ENCODE assay signal across 27 mouse cellular contexts in genomic region chr4:118867566-118867965, GRCm38 (mm10). TPM values are rescaled to one million over a fixed set of nuclear protein-coding genes. Genes with fewer than 3 reads are reported as not detected.
DNase-seq lines count a peak whose midpoint lies in the region; ATAC-seq and TF ChIP-seq lines count a peak whose summit lies in the region.
"Had no signal": no experiment of that assay in that cellular context is flagged by ENCODE, and none has a peak within 500 bp of the region (broad histone marks: within the 10 kb centered on the region; RNA-seq: fewer than 3 reads in every experiment).

No protein-coding gene starts in this region.

- H3K4me3 ChIP-seq in heart, embryonic 11.5 days (ENCODE audit: low read depth, low read length) = no peak overlapping the region
- no peak overlapping the region for H3K4me3 ChIP-seq in midbrain, postnatal 0 days (ENCODE audit: low read depth, low read length)
- H3K4me3 ChIP-seq: forebrain, embryonic 12.5 days; hindbrain, embryonic 10.5 days; intestine, embryonic 15.5 days; liver, embryonic 12.5 days; midbrain, embryonic 10.5 days; neural tube, embryonic 13.5 days had no signal

- no peaks in the 10 kb centered on the region for H3K9me3 ChIP-seq in heart, embryonic 11.5 days (replicated peaks; ENCODE audit: control insufficient read depth, low read length)
- H3K9me3 ChIP-seq in midbrain, postnatal 0 days (ENCODE audit: low read length) = no peaks in the 10 kb centered on the region
- H3K9me3 ChIP-seq: forebrain, embryonic 12.5 days; hindbrain, embryonic 10.5 days; intestine, embryonic 15.5 days; liver, embryonic 12.5 days; midbrain, embryonic 10.5 days; neural tube, embryonic 13.5 days had no signal

- H3K4me2 ChIP-seq in heart, embryonic 11.5 days = no peak overlapping the region
- H3K4me2 ChIP-seq in midbrain, postnatal 0 days (ENCODE audit: low read depth, low read length, poor library complexity, severe bottlenecking) = no peak overlapping the region
- H3K4me2 ChIP-seq: forebrain, embryonic 12.5 days; intestine, embryonic 15.5 days; liver, embryonic 12.5 days; lung, embryonic 14.5 days; neural tube, embryonic 13.5 days had no signal

- no peak for ATAC-seq in heart, embryonic 11.5 days (replicated peaks; ENCODE audit: insufficient number of reproducible peaks, low FRiP score, low TSS enrichment)
- no peak for ATAC-seq in midbrain, postnatal 0 days (ENCODE audit: low FRiP score)
- ATAC-seq: intestine, embryonic 15.5 days; liver, embryonic 12.5 days had no signal

- intact Hi-C loops in heart, postnatal 36 days (cut with DNase I) = no loop called here

- DNase-seq in cerebellum, adult 9-10 months = peak; percentile 1
- DNase-seq in cerebellum, adult 11-12 months = no peak
- peak; percentile 25 for DNase-seq in heart, adult 8-10 months (ENCODE audit: low spot score)
- DNase-seq in cerebellum, postnatal 36 days = peak; percentile 20 to 23
- DNase-seq in heart, postnatal 36 days = peak; percentile 8 to 11
- no peak for DNase-seq in midbrain, postnatal 0 days (ENCODE audit: low spot score)
- DNase-seq in urinary bladder, postnatal 36 days (ENCODE audit: low spot score in 2 of 2) = no peak
- DNase-seq: adrenal gland, postnatal 25 days; embryo, embryonic 11 days; gastrocnemius, postnatal 36 days; layer of hippocampus, postnatal 36 days; lung, embryonic 14.5 days; lung, postnatal 4 days; right cerebral cortex, postnatal 4 days; thymus, postnatal 4 days had no signal

- no peak for TF ChIP-seq CTCF in midbrain, postnatal 0 days (IDR thresholded peaks at IDR 0.05)

- H3K9ac ChIP-seq in heart, embryonic 11.5 days (ENCODE audit: low read depth, low read length) = no peak overlapping the region
- H3K9ac ChIP-seq in midbrain, postnatal 0 days (replicated peaks; ENCODE audit: low read length, poor library complexity, severe bottlenecking) = no peak overlapping the region
- H3K9ac ChIP-seq: forebrain, embryonic 12.5 days; intestine, embryonic 15.5 days; liver, embryonic 12.5 days; lung, embryonic 14.5 days; neural tube, embryonic 13.5 days had no signal

- H3K27ac ChIP-seq in heart, embryonic 11.5 days (ENCODE audit: low read depth, low read length) = no peak overlapping the region
- H3K27ac ChIP-seq in midbrain, postnatal 0 days (ENCODE audit: low read depth, low read length) = no peak overlapping the region
- H3K27ac ChIP-seq: forebrain, embryonic 12.5 days; hindbrain, embryonic 10.5 days; intestine, embryonic 15.5 days; liver, embryonic 12.5 days; midbrain, embryonic 10.5 days; neural tube, embryonic 13.5 days had no signal

- no peaks in the 10 kb centered on the region for H3K27me3 ChIP-seq in heart, embryonic 11.5 days (ENCODE audit: control insufficient read depth, insufficient read depth, low read length)
- H3K27me3 ChIP-seq in midbrain, postnatal 0 days (ENCODE audit: insufficient read depth, low read length) = no peaks in the 10 kb centered on the region
- H3K27me3 ChIP-seq: forebrain, embryonic 12.5 days; intestine, embryonic 15.5 days; liver, embryonic 12.5 days; neural tube, embryonic 13.5 days had no signal

- H3K4me1 ChIP-seq in heart, embryonic 11.5 days (ENCODE audit: control insufficient read depth, insufficient read depth, low read length) = no peaks in the 10 kb centered on the region
- no peaks in the 10 kb centered on the region for H3K4me1 ChIP-seq in midbrain, postnatal 0 days (ENCODE audit: insufficient read depth, low read length)
- H3K4me1 ChIP-seq: forebrain, embryonic 12.5 days; intestine, embryonic 15.5 days; liver, embryonic 12.5 days; midbrain, embryonic 10.5 days; neural tube, embryonic 13.5 days had no signal

- no peaks in the 10 kb centered on the region for H3K36me3 ChIP-seq in heart, embryonic 11.5 days (ENCODE audit: control insufficient read depth, insufficient read depth, low read length)
- no peaks in the 10 kb centered on the region for H3K36me3 ChIP-seq in midbrain, postnatal 0 days (ENCODE audit: insufficient read depth, low read length)
- H3K36me3 ChIP-seq: forebrain, embryonic 12.5 days; hindbrain, embryonic 10.5 days; intestine, embryonic 15.5 days; liver, embryonic 12.5 days; midbrain, embryonic 10.5 days; neural tube, embryonic 13.5 days had no signal

RNA-seq across cellular contexts. Expression of gene Olfr1331, which starts 3.1 kb away (rescaled TPM):
- total RNA-seq in heart, adult 8-10 months (2022) = not detected
- polyA plus RNA-seq in heart, embryonic 11.5 days (2014; fragmentation: Nextera tagmentation; extraction: Ambion mirVana) = not detected in 2 replicates
- not detected for total RNA-seq in heart, postnatal 36 days (2021)
- not detected in 2 replicates for total RNA-seq in midbrain, postnatal 0 days (2014; rRNA removed)
- not detected in 2 replicates for polyA plus RNA-seq in midbrain, postnatal 0 days (2015; fragmentation: Nextera tagmentation; extraction: Ambion mirVana)
- total RNA-seq: adrenal gland, postnatal 25 days; gastrocnemius, postnatal 36 days; layer of hippocampus, postnatal 36 days had no signal
- polyA plus RNA-seq: forebrain, embryonic 12.5 days; frontal cortex, adult 2 months; hindbrain, embryonic 10.5 days; intestine, embryonic 15.5 days; kidney, embryonic 14.5 days; large intestine, adult 2 months; limb, embryonic 11.5 days; liver, embryonic 12.5 days; lung, embryonic 14.5 days; midbrain, embryonic 10.5 days; neural tube, embryonic 13.5 days; testis, adult 2 months had no signal

RNA-seq across cellular contexts. Expression of gene Olfr1330, which starts 20.8 kb away (rescaled TPM):
- total RNA-seq in heart, adult 8-10 months (2022) = not detected
- polyA plus RNA-seq in heart, embryonic 11.5 days (2014; fragmentation: Nextera tagmentation; extraction: Ambion mirVana) = not detected in 2 replicates
- total RNA-seq in heart, postnatal 36 days (2021) = not detected
- not detected in 2 replicates for total RNA-seq in midbrain, postnatal 0 days (2014; rRNA removed)
- not detected in 2 replicates for polyA plus RNA-seq in midbrain, postnatal 0 days (2015; fragmentation: Nextera tagmentation; extraction: Ambion mirVana)
- total RNA-seq: adrenal gland, postnatal 25 days; gastrocnemius, postnatal 36 days; layer of hippocampus, postnatal 36 days had no signal
- polyA plus RNA-seq: forebrain, embryonic 12.5 days; frontal cortex, adult 2 months; hindbrain, embryonic 10.5 days; intestine, embryonic 15.5 days; kidney, embryonic 14.5 days; large intestine, adult 2 months; limb, embryonic 11.5 days; liver, embryonic 12.5 days; lung, embryonic 14.5 days; midbrain, embryonic 10.5 days; neural tube, embryonic 13.5 days; testis, adult 2 months had no signal

RNA-seq across cellular contexts. Expression of gene Olfr1333, which starts 31.5 kb away (rescaled TPM):
- not detected for total RNA-seq in heart, adult 8-10 months (2022)
- polyA plus RNA-seq in heart, embryonic 11.5 days (2014; fragmentation: Nextera tagmentation; extraction: Ambion mirVana) = not detected in 2 replicates
- total RNA-seq in heart, postnatal 36 days (2021) = not detected
- not detected in 2 replicates for total RNA-seq in midbrain, postnatal 0 days (2014; rRNA removed)
- not detected in 2 replicates for polyA plus RNA-seq in midbrain, postnatal 0 days (2015; fragmentation: Nextera tagmentation; extraction: Ambion mirVana)
- total RNA-seq: adrenal gland, postnatal 25 days; gastrocnemius, postnatal 36 days; layer of hippocampus, postnatal 36 days had no signal
- polyA plus RNA-seq: forebrain, embryonic 12.5 days; frontal cortex, adult 2 months; hindbrain, embryonic 10.5 days; intestine, embryonic 15.5 days; kidney, embryonic 14.5 days; large intestine, adult 2 months; limb, embryonic 11.5 days; liver, embryonic 12.5 days; lung, embryonic 14.5 days; midbrain, embryonic 10.5 days; neural tube, embryonic 13.5 days had no signal

RNA-seq across cellular contexts. Expression of gene Olfr1329, which starts 49.7 kb away (rescaled TPM):
- not detected for total RNA-seq in heart, adult 8-10 months (2022)
- polyA plus RNA-seq in heart, embryonic 11.5 days (2014; fragmentation: Nextera tagmentation; extraction: Ambion mirVana) = not detected in 2 replicates
- total RNA-seq in heart, postnatal 36 days (2021) = not detected
- not detected in 2 replicates for total RNA-seq in midbrain, postnatal 0 days (2014; rRNA removed)
- polyA plus RNA-seq in midbrain, postnatal 0 days (2015; fragmentation: Nextera tagmentation; extraction: Ambion mirVana) = not detected in 2 replicates
- total RNA-seq: adrenal gland, postnatal 25 days; gastrocnemius, postnatal 36 days; layer of hippocampus, postnatal 36 days had no signal
- polyA plus RNA-seq: forebrain, embryonic 12.5 days; frontal cortex, adult 2 months; hindbrain, embryonic 10.5 days; intestine, embryonic 15.5 days; kidney, embryonic 14.5 days; large intestine, adult 2 months; limb, embryonic 11.5 days; liver, embryonic 12.5 days; lung, embryonic 14.5 days; midbrain, embryonic 10.5 days; neural tube, embryonic 13.5 days; testis, adult 2 months had no signal

RNA-seq across cellular contexts. Expression of gene Olfr1335, which starts 57.8 kb away (rescaled TPM):
- not detected for total RNA-seq in heart, adult 8-10 months (2022)
- polyA plus RNA-seq in heart, embryonic 11.5 days (2014; fragmentation: Nextera tagmentation; extraction: Ambion mirVana) = not detected in 2 replicates
- not detected for total RNA-seq in heart, postnatal 36 days (2021)
- total RNA-seq in midbrain, postnatal 0 days (2014; rRNA removed) = not detected in 2 replicates
- not detected in 2 replicates for polyA plus RNA-seq in midbrain, postnatal 0 days (2015; fragmentation: Nextera tagmentation; extraction: Ambion mirVana)
- total RNA-seq: adrenal gland, postnatal 25 days; gastrocnemius, postnatal 36 days; layer of hippocampus, postnatal 36 days had no signal
- polyA plus RNA-seq: forebrain, embryonic 12.5 days; frontal cortex, adult 2 months; hindbrain, embryonic 10.5 days; intestine, embryonic 15.5 days; kidney, embryonic 14.5 days; large intestine, adult 2 months; limb, embryonic 11.5 days; liver, embryonic 12.5 days; lung, embryonic 14.5 days; midbrain, embryonic 10.5 days; neural tube, embryonic 13.5 days; testis, adult 2 months had no signal

Comparison
In these comparisons a context has a peak if more than half of its experiments do, and no peak if none do; other contexts are left out.
1. DNase-seq: peak in cerebellum, adult 9-10 months (single experiment), heart, adult 8-10 months (single experiment), cerebellum, postnatal 36 days (2 of 2) and heart, postnatal 36 days (2 of 2); none in cerebellum, adult 11-12 months (single experiment), midbrain, postnatal 0 days (single experiment) and urinary bladder, postnatal 36 days (0 of 2).